Mouse (Mus musculus) intestine, postnatal 0 days (tissue): ENCODE measurements around the gene Efcab7. TPM values are rescaled to one million over a fixed set of nuclear protein-coding genes. Genes with fewer than 3 reads are reported as not detected.

Experiments used
- ATAC-seq: fragments of 200-750 bp; cut with Nextera tagmentation; 2 replicates; pipeline ENCODE4 v1.8.0; 2017; ENCODE audit warnings: mild to moderate bottlenecking, moderate TSS enrichment, moderate library complexity
- H3K27ac ChIP-seq: fragments of 300-500 bp; sonication (generic); 2 replicates; pipeline ENCODE4 v1.5.1; 2014; ENCODE audit warnings: mild to moderate bottlenecking, low read depth, low read length, moderate library complexity
- H3K27me3 ChIP-seq: fragments of 300-500 bp; sonication (generic); replicated peaks from 2 replicates; pipeline ENCODE4 v1.6.1; 2014; ENCODE audit warnings: low read length, mixed read lengths; ENCODE audit not compliant: control insufficient read depth, insufficient read depth
- H3K36me3 ChIP-seq: fragments of 300-500 bp; sonication (generic); 2 replicates; pipeline ENCODE4 v1.6.1; 2014; ENCODE audit warnings: mild to moderate bottlenecking, moderate library complexity; ENCODE audit not compliant: control insufficient read depth, insufficient read depth
- H3K4me1 ChIP-seq: fragments of 300-500 bp; sonication (generic); replicated peaks from 2 replicates; pipeline ENCODE4 v1.6.1; 2014; ENCODE audit warnings: antibody characterized with exemption, low read length, mixed read lengths; ENCODE audit not compliant: control insufficient read depth, insufficient read depth
- H3K4me2 ChIP-seq: fragments of 300-500 bp; sonication (generic); replicated peaks from 2 replicates; pipeline ENCODE4 v1.6.1; 2014; ENCODE audit warnings: low read depth, mild to moderate bottlenecking, moderate library complexity
- H3K4me3 ChIP-seq: fragments of 300-500 bp; sonication (generic); 2 replicates; pipeline ENCODE4 v1.5.1; 2014; ENCODE audit warnings: low read depth, low read length
- H3K9ac ChIP-seq: fragments of 300-500 bp; sonication (generic); 2 replicates; pipeline ENCODE4 v1.6.1; 2014; ENCODE audit warnings: mild to moderate bottlenecking, low read depth, low read length
- H3K9me3 ChIP-seq: fragments of 300-500 bp; sonication (generic); 2 replicates; pipeline ENCODE4 v1.6.1; 2016; ENCODE audit warnings: mixed run types; ENCODE audit not compliant: control insufficient read depth
- CTCF ChIP-seq: sonication (generic); IDR thresholded peaks from 2 replicates; pipeline ENCODE4 v1.5.1; 2016; ENCODE audit warnings: low read depth, mild to moderate bottlenecking, control low read depth, antibody characterized with exemption, moderate library complexity
- WGBS: fragments of 180-500 bp; shearing (Covaris S2); extraction: QIAGEN DNeasy Blood & Tissue Kit; methylation state at CpG from one replicate; pipeline ENCODE4 v1.1.7; 2014; 5-methylcytosine and 5-hydroxymethylcytosine counted together
- polyA plus RNA-seq: library from polyadenylated mRNA; unstranded; fragments of >200 nt; fragmentation: Nextera tagmentation; extraction: Ambion mirVana; gene quantifications from 2 replicates; pipeline ENCODE4 v1.2.1, GENCODE M21; 2015

Gene Efcab7
- polyA plus RNA-seq, 1 experiment from 2014 or later: 6.3 TPM

GRCm38 (mm10) chr4:99882405-99882804 is 53.4 kb downstream of the Efcab7 start:
- TF ChIP-seq CTCF: no peak
- Histone ChIP-seq H3K9me3 (no peaks in the 10 kb centered on the region), H3K36me3 (no peaks in the 10 kb centered on the region)

GRCm38 (mm10) chr4:99913894-99914451 is 85.0 kb downstream of the Efcab7 start:
- Histone ChIP-seq H3K9ac (no peak overlapping the region), H3K4me1 (no peaks in the 10 kb centered on the region), H3K27ac (no peak overlapping the region), H3K36me3 (0 out of 2 replicates have a peak, but pooled peaks cover 6% of the 10 kb centered on the region), H3K4me3 (no peak overlapping the region), H3K4me2 (no peak overlapping the region), H3K9me3 (no peaks in the 10 kb centered on the region), H3K27me3 (no peaks in the 10 kb centered on the region)
- 68% methylated on average over 4 of the region's 4 CpGs for WGBS
- peak; percentile 80 for TF ChIP-seq CTCF
- ATAC-seq: no peak

More at GRCm38 (mm10) chr4:99882405-99882804, 53.4 kb downstream of the Efcab7 start:
- H3K4me1 ChIP-seq: no peaks in the 10 kb centered on the region
- H3K27me3 ChIP-seq: no peaks in the 10 kb centered on the region
- no peak overlapping the region for H3K27ac ChIP-seq
- no peak overlapping the region for H3K9ac ChIP-seq
- no peak overlapping the region for H3K4me2 ChIP-seq
- no peak overlapping the region for H3K4me3 ChIP-seq
- ATAC-seq: no peak

GRCm38 (mm10) chr4:99926380-99926779 is 97.4 kb downstream of the Efcab7 start:
- no peaks in the 10 kb centered on the region for H3K9me3 ChIP-seq
- TF ChIP-seq CTCF: no peak
- H3K27ac ChIP-seq: no peak overlapping the region
- no peaks in the 10 kb centered on the region for H3K27me3 ChIP-seq
- H3K36me3 ChIP-seq: no peaks in the 10 kb centered on the region
- ATAC-seq: peak; percentile 26
- no peak overlapping the region for H3K4me3 ChIP-seq
- H3K9ac ChIP-seq: no peak overlapping the region
- no peak overlapping the region for H3K4me2 ChIP-seq
- no peaks in the 10 kb centered on the region; the same call in 1 of the 2 replicates for H3K4me1 ChIP-seq
- WGBS: 68% methylated on average over 4 of the region's 4 CpGs

GRCm38 (mm10) chr4:99928521-99928920 is 99.5 kb downstream of the Efcab7 start:
- no peak for ATAC-seq
- H3K27ac ChIP-seq: peak overlapping the region; percentile 94; the same call in 1 of the 2 replicates
- TF ChIP-seq CTCF: no peak

GRCm38 (mm10) chr4:99929149-99929612 is 100.2 kb downstream of the Efcab7 start, which contains the start of gene Pgm1:
Gene Pgm1, plus strand, starts transcription at chr4:99929414.
- peak within 1 kb of the TSS; percentile 86 for H3K4me2 ChIP-seq
- no peaks in the 10 kb centered on the region for H3K9me3 ChIP-seq
- WGBS: 1% methylated on average over 23 of the region's 23 CpGs
- H3K9ac ChIP-seq: peak within 1 kb of the TSS; percentile 66
- ATAC-seq: peak; percentile 90
- H3K27ac ChIP-seq: peak within 1 kb of the TSS; percentile 94
- H3K4me1 ChIP-seq: no peaks in the 10 kb centered on the region; the same call in 1 of the 2 replicates
- H3K36me3 ChIP-seq: no peaks in the 10 kb centered on the region
- H3K4me3 ChIP-seq: peak within 1 kb of the TSS; percentile 76
- H3K27me3 ChIP-seq: no peaks in the 10 kb centered on the region
- TF ChIP-seq CTCF: no peak

More at GRCm38 (mm10) chr4:99928521-99928920, 99.5 kb downstream of the Efcab7 start:
- Histone ChIP-seq H3K9ac (no peak overlapping the region), H3K4me1 (no peaks in the 10 kb centered on the region; the same call in 1 of the 2 replicates), H3K9me3 (no peaks in the 10 kb centered on the region), H3K4me2 (no peak overlapping the region), H3K27me3 (no peaks in the 10 kb centered on the region), H3K4me3 (no peak overlapping the region), H3K36me3 (no peaks in the 10 kb centered on the region)
- 41% methylated on average over 6 of the region's 6 CpGs for WGBS

GRCm38 (mm10) chr4:99929613-99930517 is 100.9 kb downstream of the Efcab7 start, which contains the start of gene Itgb3bp:
Gene Itgb3bp, minus strand, starts transcription at chr4:99929813.
- Histone ChIP-seq H3K4me2 (peak within 1 kb of the TSS; percentile 86), H3K4me3 (peak within 1 kb of the TSS; percentile 76), H3K9ac (peak within 1 kb of the TSS; percentile 66), H3K36me3 (no peaks in the 10 kb centered on the region), H3K4me1 (no peaks in the 10 kb centered on the region; the same call in 1 of the 2 replicates), H3K9me3 (no peaks in the 10 kb centered on the region), H3K27ac (peak within 1 kb of the TSS; percentile 94), H3K27me3 (no peaks in the 10 kb centered on the region)
- WGBS: under 1% methylated on average over 56 of the region's 57 CpGs
- peak; percentile 20; the same call in 1 of the 2 replicates for TF ChIP-seq CTCF
- ATAC-seq: peak; percentile 82
